Mouse (Mus musculus) kidney, adult 2 months (tissue): ENCODE data around the gene Cfhr1. TPM values are rescaled to one million over a fixed set of nuclear protein-coding genes. Genes with fewer than 3 reads are reported as not detected.

Source experiments
- DNase-seq: peaks from one replicate; pipeline ENCODE4 v3.0.0; 2021
- H3K27ac ChIP-seq: fragments of 200-500 bp; 2 replicates; pipeline ENCODE4 v1.5.1; 2012; ENCODE audit warnings: low read depth, low read length, control low read depth, inconsistent platforms; ENCODE audit not compliant: insufficient read depth
- H3K27me3 ChIP-seq: fragments of 200-500 bp; replicated peaks from 2 replicates; pipeline ENCODE4 v1.6.1; 2012; ENCODE audit warnings: mild to moderate bottlenecking, moderate library complexity, low read length, inconsistent platforms; ENCODE audit not compliant: control insufficient read depth, insufficient read depth
- H3K36me3 ChIP-seq: fragments of 200-500 bp; 2 replicates; pipeline ENCODE4 v1.6.1; 2012; ENCODE audit warnings: mild to moderate bottlenecking, moderate library complexity, low read length, inconsistent platforms; ENCODE audit not compliant: control insufficient read depth, insufficient read depth
- H3K4me1 ChIP-seq: fragments of 200-500 bp; 2 replicates; pipeline ENCODE4 v1.6.1; 2011; ENCODE audit warnings: low read length; ENCODE audit not compliant: control insufficient read depth, insufficient read depth
- H3K4me3 ChIP-seq: fragments of 200-500 bp; 2 replicates; pipeline ENCODE4 v1.5.1; 2011; ENCODE audit warnings: mild to moderate bottlenecking, low read depth, low read length, control low read depth; ENCODE audit not compliant: insufficient read depth
- CTCF ChIP-seq: fragments of 200-500 bp; conservative IDR thresholded peaks from 2 replicates; pipeline ENCODE4 v1.5.1; 2011; ENCODE audit warnings: low read depth, mild to moderate bottlenecking, control low read depth, low read length, moderate library complexity, mixed read lengths; ENCODE audit not compliant: insufficient read depth, insufficient read length
- POLR2A ChIP-seq: fragments of 200-500 bp; IDR thresholded peaks from one replicate; pipeline ENCODE4 v1.6.1; 2011; ENCODE audit warnings: low read depth, low read length, control low read depth
- WGBS: fragments of 180-500 bp; shearing (Covaris S2); methylation state at CpG from one replicate; pipeline ENCODE4 v1.1.7; 2018; 5-methylcytosine and 5-hydroxymethylcytosine counted together
- polyA plus RNA-seq: library from polyadenylated mRNA; depleted of rRNA; stranded (reverse); fragments of >200 nt; gene quantifications from 2 replicates; pipeline ENCODE4 v1.2.3, GENCODE M21; 2012; rRNA removed

Gene Cfhr1
- not detected in 2 replicates for polyA plus RNA-seq

DNA sequence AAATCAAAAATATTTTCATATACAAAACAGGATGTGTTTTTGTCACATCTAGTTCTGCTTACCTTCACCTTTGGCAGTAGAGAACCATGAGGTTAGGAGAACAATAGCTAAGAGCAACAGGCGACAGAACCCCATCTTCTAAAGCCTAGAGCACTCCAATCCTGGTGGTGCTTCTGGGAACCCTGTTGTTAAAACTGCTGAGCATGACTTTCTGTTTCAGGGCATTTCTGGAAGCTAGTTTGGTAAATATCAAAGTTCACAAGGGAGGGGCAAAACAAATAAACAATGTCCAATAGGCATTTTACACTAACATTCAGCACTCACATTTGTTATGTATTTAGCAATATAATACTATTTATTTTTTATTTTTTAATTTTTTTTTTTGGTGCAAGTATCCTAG lies at the start of gene Cfhr1:
Gene Cfhr1, minus strand, starts transcription at position 249 of the 400 bp plus-strand sequence.
- no peak for TF ChIP-seq POLR2A
- TF ChIP-seq CTCF: no peak
- H3K27ac ChIP-seq: no peak within 1 kb of the TSS
- no peaks in the 10 kb centered on the region for H3K27me3 ChIP-seq
- peak; percentile 20 for DNase-seq
- no peaks in the 10 kb centered on the region for H3K36me3 ChIP-seq
- no peak within 1 kb of the TSS for H3K4me3 ChIP-seq
- no peaks in the 10 kb centered on the region for H3K4me1 ChIP-seq
- WGBS: 69% methylated on average over 1 of the region's 1 CpGs

DNA sequence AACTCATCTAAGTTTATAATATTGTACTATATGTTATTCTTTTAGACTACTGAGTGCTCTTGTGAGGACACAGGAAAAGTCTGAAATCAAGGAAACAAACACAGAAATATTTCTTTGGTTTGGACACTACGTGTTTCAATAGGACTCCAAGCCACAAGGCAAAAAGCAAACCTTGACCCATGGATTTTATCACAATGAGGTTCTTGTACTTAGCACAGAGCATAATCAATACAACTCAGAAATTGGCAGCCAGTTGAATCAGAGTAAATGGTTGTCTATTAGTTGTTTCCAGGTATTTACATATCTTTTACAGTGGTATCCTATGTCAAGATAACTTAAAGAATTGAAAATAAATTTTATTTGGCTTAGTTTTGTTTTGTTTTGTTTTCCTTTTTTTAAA lies 8.8 kb downstream of the Cfhr1 start:
- H3K36me3 ChIP-seq: no peaks in the 10 kb centered on the region
- no peak overlapping the region for H3K27ac ChIP-seq
- H3K4me1 ChIP-seq: no peaks in the 10 kb centered on the region
- 81% methylated on average over 1 of the region's 1 CpGs for WGBS
- H3K4me3 ChIP-seq: no peak overlapping the region
- DNase-seq: no peak
- no peak for TF ChIP-seq CTCF
- no peak for TF ChIP-seq POLR2A
- no peaks in the 10 kb centered on the region for H3K27me3 ChIP-seq

DNA sequence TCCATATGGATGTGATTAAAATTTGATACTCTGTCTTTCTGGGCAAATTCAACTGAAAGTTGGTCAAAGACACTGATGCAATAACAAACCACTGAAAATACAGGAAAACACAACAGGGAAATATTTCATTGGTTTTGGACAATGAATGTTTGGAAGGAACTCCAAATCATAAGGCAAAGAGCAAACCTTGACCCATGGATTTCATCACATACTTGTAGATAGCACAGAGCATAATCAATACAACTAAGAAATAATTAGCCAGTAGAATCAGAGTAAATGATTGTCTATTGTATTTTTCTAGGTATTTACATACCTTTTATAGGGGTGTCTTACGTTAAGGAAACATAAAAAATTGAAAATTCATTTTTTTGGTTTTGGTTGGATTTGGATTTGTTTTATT lies 11.5 kb downstream of the Cfhr1 start:
- H3K27me3 ChIP-seq: no peaks in the 10 kb centered on the region
- H3K4me3 ChIP-seq: no peak overlapping the region
- H3K27ac ChIP-seq: no peak overlapping the region
- WGBS: 78% methylated on average over 1 of the region's 1 CpGs
- H3K36me3 ChIP-seq: no peaks in the 10 kb centered on the region
- H3K4me1 ChIP-seq: no peaks in the 10 kb centered on the region
- TF ChIP-seq CTCF (no peak), POLR2A (no peak)
- no peak for DNase-seq

DNA sequence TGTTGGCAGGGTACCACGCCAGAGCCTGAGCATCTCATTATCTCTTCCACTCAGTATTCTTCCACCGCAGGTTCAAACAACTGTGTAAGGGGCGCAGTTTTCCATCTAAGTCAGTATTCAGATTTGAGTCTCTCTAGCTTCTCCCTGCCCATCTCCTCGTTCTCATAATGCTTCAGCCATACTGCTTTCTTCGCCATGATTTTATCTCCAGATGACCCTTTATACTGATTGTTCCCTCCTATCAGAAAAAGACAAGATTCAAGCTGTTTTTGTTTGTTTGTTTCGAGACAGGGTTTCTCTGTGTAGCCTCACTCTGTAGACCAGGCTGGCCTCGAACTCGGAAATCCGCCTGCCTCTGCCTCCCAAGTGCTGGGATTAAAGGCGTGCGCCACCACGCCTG lies 45.5 kb downstream of the Cfhr1 start:
- Histone ChIP-seq H3K27me3 (no peaks in the 10 kb centered on the region), H3K4me1 (no peaks in the 10 kb centered on the region), H3K27ac (no peak overlapping the region), H3K4me3 (no peak overlapping the region), H3K36me3 (no peaks in the 10 kb centered on the region)
- no peak for TF ChIP-seq CTCF
- DNase-seq: peak; percentile 14
- WGBS: 84% methylated on average over 12 of the region's 12 CpGs

DNA sequence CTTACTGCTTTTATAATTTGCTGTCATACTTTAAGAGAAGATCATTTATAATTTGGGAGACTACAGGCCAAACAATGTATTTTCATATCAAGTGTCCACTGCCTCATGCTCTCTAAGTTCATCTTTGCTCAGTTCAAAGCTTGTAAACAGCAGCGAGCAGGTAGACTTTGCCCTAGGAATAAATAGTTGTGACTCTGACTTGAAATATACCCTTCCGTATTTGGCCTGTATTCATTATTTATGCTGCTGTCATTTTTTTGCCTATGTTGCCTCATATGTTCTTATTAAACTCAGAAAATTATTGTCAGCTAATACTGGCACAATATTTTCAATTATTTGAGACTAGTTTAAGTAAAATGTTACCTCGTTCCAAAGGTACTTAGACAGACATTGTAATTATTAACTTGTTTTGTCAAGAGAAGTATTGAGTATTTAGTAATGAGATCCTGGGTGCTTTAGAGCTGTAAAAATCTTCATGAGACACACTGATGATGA lies 58.8 kb downstream of the Cfhr1 start, which contains the start of gene F13b:
Gene F13b, plus strand, starts transcription at position 445 of the 495 bp plus-strand sequence.
- H3K4me1 ChIP-seq: no peaks in the 10 kb centered on the region; the same call in 1 of the 2 replicates
- TF ChIP-seq CTCF: no peak
- no peaks in the 10 kb centered on the region for H3K27me3 ChIP-seq
- peak; percentile 69 for DNase-seq
- H3K36me3 ChIP-seq: no peaks in the 10 kb centered on the region
- peak within 1 kb of the TSS; percentile 92 for H3K27ac ChIP-seq
- 54% methylated on average over 3 of the region's 3 CpGs for WGBS
- no peak within 1 kb of the TSS for H3K4me3 ChIP-seq

DNA sequence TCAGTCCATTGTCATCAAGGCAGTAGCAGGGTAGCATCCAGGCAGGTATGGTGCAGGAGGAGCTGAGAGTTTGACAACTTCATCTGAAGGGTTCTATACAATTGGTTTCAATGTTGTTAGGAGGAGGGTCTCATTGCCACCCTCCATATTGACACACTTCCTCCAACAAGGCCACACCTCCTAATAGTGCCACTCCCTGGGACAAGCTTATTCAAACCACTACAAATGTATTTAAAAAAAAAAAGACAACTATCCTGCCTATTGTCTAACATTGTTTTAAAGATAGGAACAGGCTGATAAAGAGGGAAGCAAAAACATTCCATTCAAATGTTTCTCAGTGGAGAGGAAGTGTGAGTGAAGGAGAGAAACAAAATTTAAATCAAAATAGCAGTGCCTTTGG lies 60.3 kb downstream of the Cfhr1 start:
- no peaks in the 10 kb centered on the region for H3K27me3 ChIP-seq
- DNase-seq: no peak
- TF ChIP-seq POLR2A (no peak), CTCF (no peak)
- no peaks in the 10 kb centered on the region; the same call in 1 of the 2 replicates for H3K4me1 ChIP-seq
- no peak overlapping the region for H3K4me3 ChIP-seq
- H3K27ac ChIP-seq: no peak overlapping the region
- H3K36me3 ChIP-seq: no peaks in the 10 kb centered on the region

Other genes with a start within 250 kb of the Cfhr1 start
- gene Crb1, start 183.2 kb downstream of the Cfhr1 start, polyA plus RNA-seq: 0.12 and 0.23 TPM in 2 replicates
- gene Zbtb41, start 138.0 kb downstream of the Cfhr1 start, polyA plus RNA-seq: 8.0 and 8.4 TPM in 2 replicates
- 0.03 and 0.23 TPM in 2 replicates for gene Aspm, start 105.5 kb downstream of the Cfhr1 start, polyA plus RNA-seq
- 34.4 and 49.6 TPM in 2 replicates for gene F13b, start 58.6 kb downstream of the Cfhr1 start, polyA plus RNA-seq
- not detected in 2 replicates for gene Gm4788, start 221.0 kb upstream of the Cfhr1 start, polyA plus RNA-seq